In genomic region chr1:61651454-61652271, GRCm38 (mm10) we compare ENCODE assay signal across 18 mouse cellular contexts. TPM values are rescaled to one million over a fixed set of nuclear protein-coding genes. Genes with fewer than 3 reads are reported as not detected.
DNase-seq lines count a peak whose midpoint lies in the region; ATAC-seq and TF ChIP-seq lines count a peak whose summit lies in the region.
"Had no signal": no experiment of that assay in that cellular context is flagged by ENCODE, and none has a peak within 500 bp of the region (broad histone marks: within the 10 kb centered on the region; RNA-seq: fewer than 3 reads in every experiment).

No protein-coding gene starts in this region.

- TF ChIP-seq POLR2A in small intestine, adult 2 months (IDR thresholded peaks at IDR 0.05; ENCODE audit: low read depth, low read length), result no peak

- H3K27ac ChIP-seq in kidney, postnatal 0 days, result no peak overlapping the region
- peak overlapping the region; percentile 63 for H3K27ac ChIP-seq in small intestine, adult 2 months (ENCODE audit: insufficient read depth, low read depth, low read length)
- H3K27ac ChIP-seq: heart, embryonic 13.5 days; lung, embryonic 15.5 days had no signal

- 0 out of 2 replicates have a peak, but pooled peaks cover 9% of the 10 kb centered on the region for H3K4me1 ChIP-seq in kidney, postnatal 0 days (replicated peaks; ENCODE audit: insufficient read depth, low read length)
- peaks cover 9% of the 10 kb centered on the region for H3K4me1 ChIP-seq in small intestine, adult 2 months (ENCODE audit: control insufficient read depth, insufficient read depth, insufficient read length, low read length)
- H3K4me1 ChIP-seq: lung, embryonic 15.5 days had no signal

- intact Hi-C loops in left cerebral cortex, postnatal 4 days (cut with DNase I), result no loop called here

- DNase-seq in kidney, postnatal 0 days (ENCODE audit: low spot score), result peak; percentile 22
- no peak for DNase-seq in kidney, adult 11 months
- DNase-seq in embryo, embryonic 11 days, result peak; percentile 43
- DNase-seq in hindlimb bud, embryonic 11.5 days (ENCODE audit: extremely low spot score, low read depth, low spot score), result peak; percentile 58
- DNase-seq in left cerebral cortex, postnatal 4 days, result no peak
- DNase-seq in right cerebral cortex, postnatal 14 days, result no peak
- DNase-seq: adrenal gland, postnatal 10 days; cerebellum, adult 8-10 months; gastrocnemius, postnatal 36 days; heart, postnatal 4 days; thymus, postnatal 4 days had no signal

- no peak overlapping the region for H3K4me2 ChIP-seq in kidney, postnatal 0 days (ENCODE audit: low read length)
- H3K4me2 ChIP-seq: heart, embryonic 13.5 days; liver, embryonic 11.5 days; lung, embryonic 15.5 days had no signal

- 45% methylated on average over 1 of the region's 1 CpGs for WGBS in kidney, postnatal 0 days
- 14% methylated on average over 1 of the region's 1 CpGs for WGBS in small intestine, adult 2 months

- H3K9ac ChIP-seq in kidney, postnatal 0 days (ENCODE audit: low read depth, low read length), result no peak overlapping the region
- H3K9ac ChIP-seq: heart, embryonic 13.5 days; lung, embryonic 15.5 days had no signal

- H3K36me3 ChIP-seq in kidney, postnatal 0 days (ENCODE audit: insufficient read depth, low read length), result no peaks in the 10 kb centered on the region
- no peaks in the 10 kb centered on the region for H3K36me3 ChIP-seq in small intestine, adult 2 months (ENCODE audit: control insufficient read depth, insufficient read depth, low read length)
- H3K36me3 ChIP-seq: heart, embryonic 13.5 days; lung, embryonic 15.5 days had no signal

- no peak overlapping the region for H3K4me3 ChIP-seq in kidney, postnatal 0 days (replicated peaks; ENCODE audit: low read depth, low read length)
- H3K4me3 ChIP-seq in small intestine, adult 2 months (ENCODE audit: low read depth, low read length), result no peak overlapping the region
- H3K4me3 ChIP-seq: heart, embryonic 13.5 days; lung, embryonic 15.5 days had no signal

- H3K27me3 ChIP-seq in kidney, postnatal 0 days (ENCODE audit: insufficient read depth, low read length), result no peaks in the 10 kb centered on the region
- no peaks in the 10 kb centered on the region for H3K27me3 ChIP-seq in small intestine, adult 2 months (ENCODE audit: control insufficient read depth, insufficient read depth, low read length)
- H3K27me3 ChIP-seq: heart, embryonic 13.5 days; lung, embryonic 15.5 days had no signal

- ATAC-seq in kidney, postnatal 0 days (replicated peaks; ENCODE audit: low FRiP score, low read depth), result peak; percentile 36; the same call in 1 of the 2 replicates
- ATAC-seq: CD4-positive, CD25-positive, alpha-beta regulatory T cell, adult 4 months; midbrain, embryonic 16.5 days had no signal

- no peaks in the 10 kb centered on the region for H3K9me3 ChIP-seq in kidney, postnatal 0 days (replicated peaks; ENCODE audit: low read length)
- H3K9me3 ChIP-seq: heart, embryonic 13.5 days; lung, embryonic 15.5 days had no signal

- TF ChIP-seq CTCF in kidney, postnatal 0 days (IDR thresholded peaks at IDR 0.05; ENCODE audit: low read depth), result no peak
- no peak for TF ChIP-seq CTCF in small intestine, adult 2 months (IDR thresholded peaks at IDR 0.05; ENCODE audit: extremely low read depth, insufficient read length, insufficient replicate concordance, low read depth, low read length)

RNA-seq across cellular contexts. Expression of gene Pard3b, which starts 13.0 kb away (rescaled TPM):
- 20.6 and 21.4 TPM in 2 replicates for polyA plus RNA-seq in kidney, postnatal 0 days (2015; fragmentation: Nextera tagmentation; extraction: Ambion mirVana)
- 3.5 and 7.2 TPM in 2 replicates for polyA plus RNA-seq in small intestine, adult 2 months (2012; rRNA removed)
- total RNA-seq in left cerebral cortex, postnatal 4 days (2021), result 1 to 10 TPM; 6.3 to 7.1 TPM
- total RNA-seq: MEL had no signal

Comparison
In these comparisons a context has a peak if more than half of its experiments do, and no peak if none do; other contexts are left out.
1. DNase-seq: peak in kidney, postnatal 0 days (single experiment), embryo, embryonic 11 days (single experiment) and hindlimb bud, embryonic 11.5 days (single experiment); none in kidney, adult 11 months (single experiment), left cerebral cortex, postnatal 4 days (single experiment) and right cerebral cortex, postnatal 14 days (single experiment).